Mouse (Mus musculus) frontal cortex, postnatal 25 days (tissue): ENCODE results near the gene Prtg.

Experiments used
- DNase-seq, 2 experiments: peaks; one replicate each; pipeline ENCODE4 v3.0.0; 2022; ENCODE audit warnings: low spot score in 2 of 2

Gene Prtg

GRCm38 (mm10) chr9:72806731-72807419, at the start of gene Prtg:
Gene Prtg, plus strand, starts transcription at chr9:72806874.
- peak; percentile 13 to 14 for DNase-seq

- no peak for DNase-seq
Measured at GRCm38 (mm10) chr9:72757143-72757542, 49.5 kb upstream of the Prtg start.

DNA sequence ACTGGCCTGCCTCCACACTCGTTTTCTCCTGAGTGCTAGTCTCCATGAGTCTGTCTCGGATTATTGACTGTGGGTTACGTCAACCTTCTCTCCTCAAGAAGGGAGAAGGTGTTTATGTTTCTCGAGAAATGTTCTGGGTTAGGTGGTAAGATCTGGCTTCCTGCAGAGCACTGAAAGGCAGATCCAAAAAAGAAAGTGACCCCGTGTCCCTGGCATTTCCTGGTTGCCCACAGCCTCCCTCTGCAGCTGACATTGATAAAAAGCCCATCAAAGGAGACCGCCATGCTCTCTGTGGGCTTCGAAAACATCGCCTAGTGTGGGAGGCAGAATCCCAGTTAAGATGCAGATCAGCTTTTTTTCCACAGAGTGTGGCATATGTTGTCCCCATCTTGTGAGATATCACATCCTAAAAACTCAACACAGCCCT, 48.0 kb upstream of the Prtg start:
- no peak for DNase-seq

DNA sequence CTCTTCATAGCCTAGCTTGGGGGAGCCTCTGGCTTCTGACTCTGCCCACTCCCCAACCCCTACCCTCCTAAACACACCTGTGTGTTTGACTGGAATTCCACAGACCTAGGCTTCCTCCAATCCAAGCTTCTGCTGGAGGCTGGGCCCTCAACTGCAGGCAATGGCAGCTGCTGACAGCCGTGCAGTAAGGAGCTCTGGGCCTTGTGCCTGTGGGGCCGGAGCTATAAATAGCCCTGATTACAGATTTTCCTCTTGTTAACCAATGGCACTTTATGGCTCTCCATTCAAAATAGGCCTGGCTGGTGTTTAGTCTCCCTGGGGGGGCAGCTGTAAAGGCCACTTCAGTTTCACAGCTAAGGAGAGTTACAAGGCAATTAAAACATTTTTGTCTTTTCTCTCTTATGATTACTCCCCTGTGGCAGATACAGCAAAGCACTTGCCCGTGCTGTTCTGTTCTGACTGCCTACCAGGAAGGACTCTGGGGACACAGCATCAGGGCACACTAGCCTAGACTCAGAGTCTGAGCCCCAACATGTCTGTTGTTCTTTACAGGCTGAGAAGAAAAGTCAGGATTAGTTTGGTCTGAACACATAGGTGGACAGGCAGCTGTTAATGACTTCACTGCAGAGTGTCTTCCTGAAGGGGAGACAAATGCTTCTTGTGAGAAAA, 43.5 kb upstream of the Prtg start:
- no peak for DNase-seq

DNA sequence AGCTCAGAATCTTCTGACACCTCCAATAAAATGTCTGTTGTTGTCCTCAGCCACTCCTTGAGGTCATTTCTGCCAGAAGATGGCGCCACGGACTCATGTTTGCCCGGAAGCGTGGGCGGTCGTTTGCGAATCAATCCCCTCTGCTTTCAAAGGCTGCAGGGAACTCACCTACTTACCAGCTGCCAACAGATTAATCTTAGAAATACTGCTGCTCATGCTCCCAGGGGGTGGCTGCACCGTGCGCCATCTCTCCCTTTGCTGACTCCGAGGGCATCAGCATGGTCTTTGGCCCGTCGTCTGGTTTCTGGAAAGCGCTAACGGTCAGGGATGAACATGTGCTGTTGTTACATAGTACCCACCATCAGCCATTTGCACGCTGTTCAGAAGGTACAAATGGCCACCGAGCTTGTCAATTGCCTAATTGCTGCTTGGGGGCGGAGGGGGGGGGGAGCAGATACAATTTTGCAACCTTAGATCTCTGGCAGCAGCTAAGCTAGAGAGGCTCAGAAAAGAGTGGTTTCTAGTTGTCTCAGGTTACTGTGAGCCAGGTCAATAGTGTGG, 39.8 kb upstream of the Prtg start:
- peak; percentile 90 to 97 for DNase-seq

DNA sequence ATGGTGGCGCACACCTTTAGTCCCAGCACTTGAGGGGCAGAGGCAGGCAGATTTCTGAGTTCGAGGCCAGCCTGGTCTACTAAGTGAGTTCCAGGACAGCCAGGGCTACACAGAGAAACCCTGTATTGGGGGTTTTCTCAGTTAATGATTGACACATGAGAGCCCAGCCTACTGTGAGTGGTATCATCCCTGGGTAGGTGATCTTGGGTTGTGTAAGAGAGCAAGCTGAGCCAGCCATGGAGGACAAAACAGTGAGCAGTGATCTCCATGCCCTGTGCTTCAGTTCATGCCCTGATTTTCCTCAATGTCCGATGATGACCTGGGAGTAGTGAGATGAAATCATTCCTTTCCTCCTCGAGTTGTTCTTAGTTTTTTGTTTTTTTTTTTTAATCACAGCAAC, 31.7 kb upstream of the Prtg start:
- no peak for DNase-seq

DNA sequence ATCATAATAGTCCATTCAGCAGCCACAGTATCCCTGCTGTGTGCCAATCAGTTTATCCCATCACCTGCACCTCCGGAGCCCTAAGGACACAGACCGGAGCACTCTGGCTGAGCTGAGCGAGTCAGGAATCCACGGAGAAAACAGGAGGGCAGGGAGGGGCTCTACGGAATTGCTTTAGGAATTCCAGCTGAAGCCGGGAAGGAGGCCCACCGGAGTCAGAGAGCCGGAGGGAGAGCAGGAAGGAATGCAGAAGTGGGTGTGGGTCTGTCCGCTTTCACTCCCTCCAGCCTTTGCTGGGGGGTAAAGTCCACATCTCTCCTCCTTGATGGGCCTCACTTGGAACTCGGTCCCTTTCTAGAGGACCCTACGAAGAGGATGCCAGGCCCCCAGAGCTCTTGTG, 27.7 kb upstream of the Prtg start:
- no peak for DNase-seq

- DNase-seq = no peak
Measured at GRCm38 (mm10) chr9:72779733-72780132, 26.9 kb upstream of the Prtg start.

DNA sequence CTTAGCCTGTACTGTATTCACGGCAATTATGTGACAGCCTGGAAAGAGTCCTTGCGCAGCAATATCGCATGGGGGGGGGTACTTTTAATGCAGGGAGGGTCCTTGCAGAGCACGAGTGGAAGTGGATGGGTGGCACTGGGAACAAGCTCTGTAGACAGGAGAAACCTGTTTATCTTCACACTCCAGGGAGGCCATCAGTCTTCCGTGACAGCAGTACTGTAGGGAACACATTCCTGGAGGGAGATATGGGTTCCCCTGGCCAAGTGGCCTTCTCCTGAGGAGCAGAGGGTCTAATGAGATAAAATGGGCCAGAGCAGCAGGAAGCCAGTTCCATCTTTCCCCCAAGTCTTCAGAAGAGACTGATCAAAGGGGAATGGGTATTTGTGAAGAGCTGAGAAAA, 26.0 kb upstream of the Prtg start:
- DNase-seq = no peak

DNA sequence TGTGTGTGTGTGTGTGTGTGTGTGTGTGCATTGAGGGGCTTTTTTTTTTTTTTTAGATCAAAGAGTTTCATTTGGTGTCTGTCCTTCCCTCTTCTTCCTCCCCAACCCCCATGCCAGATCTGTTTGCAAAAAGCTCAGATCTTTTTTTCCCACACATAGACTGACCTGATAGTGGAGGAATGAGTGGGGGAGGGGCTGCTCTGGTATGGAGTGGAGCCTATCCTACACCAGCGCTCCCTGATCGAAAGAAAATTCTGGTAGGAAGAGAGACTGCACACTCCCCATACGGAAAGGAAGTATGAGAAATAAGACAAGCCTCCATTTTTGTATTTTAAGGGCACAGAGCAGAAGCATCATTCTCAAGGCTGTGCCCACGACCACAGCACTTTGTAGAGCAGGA, 25.2 kb upstream of the Prtg start:
- DNase-seq = no peak

DNA sequence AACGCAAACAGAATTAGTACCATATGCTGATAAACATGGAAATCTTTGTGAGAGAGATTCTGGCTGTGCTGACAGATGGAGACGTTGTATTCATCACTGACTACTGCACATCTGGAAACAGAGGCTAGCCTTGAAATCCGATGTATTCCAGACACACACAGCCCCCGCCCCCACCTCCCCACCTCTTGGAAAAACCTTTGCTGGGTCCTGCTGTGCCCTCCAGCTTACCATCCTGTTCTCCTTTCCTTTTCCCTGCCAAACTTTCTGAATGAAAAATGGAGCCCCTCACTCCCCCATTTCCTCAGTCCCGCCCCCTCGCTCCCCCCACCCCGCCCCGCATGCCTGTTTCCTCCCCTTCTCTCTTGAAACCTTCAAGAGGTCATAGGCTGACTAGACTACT, 24.6 kb upstream of the Prtg start:
- no peak for DNase-seq

- no peak for DNase-seq
Measured at GRCm38 (mm10) chr9:72787732-72788131, 18.9 kb upstream of the Prtg start.

DNA sequence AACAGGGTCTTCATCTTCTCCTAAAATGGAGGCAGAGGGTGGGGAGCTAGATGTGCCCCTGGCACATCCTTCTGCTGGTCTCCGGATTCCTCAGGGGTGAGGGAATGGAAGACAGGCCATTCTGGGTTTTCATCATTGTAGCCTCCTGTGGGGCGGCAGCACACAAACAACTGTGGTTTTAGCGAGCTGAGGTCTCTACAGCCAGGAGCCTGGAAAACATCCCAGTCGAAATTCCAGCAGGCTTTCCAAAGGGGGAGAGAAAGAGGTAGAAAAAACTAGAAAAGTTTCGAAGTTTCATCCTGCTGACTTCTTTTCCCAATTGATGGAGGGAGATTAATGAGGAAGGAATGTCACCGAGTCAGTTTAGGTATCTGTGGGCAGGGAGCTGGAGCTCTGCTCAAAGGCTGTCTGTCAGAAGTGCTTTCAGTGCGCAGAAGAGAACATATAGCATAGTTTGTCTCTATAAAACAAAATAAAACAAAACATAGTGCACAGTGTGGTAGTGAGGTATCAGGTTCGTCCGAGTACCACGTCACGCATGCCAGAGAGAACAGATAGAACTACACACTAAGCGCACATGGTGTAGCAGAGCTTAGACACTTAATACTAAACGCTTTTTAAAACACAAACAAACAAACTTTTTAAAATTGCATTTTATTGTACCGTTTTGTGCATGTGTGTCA, 16.0 kb upstream of the Prtg start:
- no peak for DNase-seq

- DNase-seq = no peak
Measured at GRCm38 (mm10) chr9:72791213-72791582, 15.5 kb upstream of the Prtg start.

DNA sequence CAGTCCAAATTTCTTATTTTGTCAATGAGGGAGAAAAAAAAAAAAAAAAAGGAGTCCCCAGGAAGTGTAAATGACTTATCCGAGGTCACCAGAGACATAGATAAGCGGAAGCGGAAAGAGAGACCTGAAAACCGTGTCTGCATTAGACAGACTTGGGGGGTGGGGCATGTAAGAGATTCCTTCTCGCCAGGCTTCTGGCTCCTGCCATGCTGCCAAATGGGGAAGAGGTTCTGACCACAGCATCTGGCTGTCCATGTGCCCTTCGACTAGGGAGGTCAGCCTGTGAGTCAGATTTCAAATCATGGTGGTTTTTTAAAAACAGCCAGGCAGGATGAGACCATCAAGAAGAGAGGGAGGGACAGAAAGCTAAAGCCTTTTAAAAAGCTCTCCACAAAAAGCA, 15.0 kb upstream of the Prtg start:
- no peak for DNase-seq

DNA sequence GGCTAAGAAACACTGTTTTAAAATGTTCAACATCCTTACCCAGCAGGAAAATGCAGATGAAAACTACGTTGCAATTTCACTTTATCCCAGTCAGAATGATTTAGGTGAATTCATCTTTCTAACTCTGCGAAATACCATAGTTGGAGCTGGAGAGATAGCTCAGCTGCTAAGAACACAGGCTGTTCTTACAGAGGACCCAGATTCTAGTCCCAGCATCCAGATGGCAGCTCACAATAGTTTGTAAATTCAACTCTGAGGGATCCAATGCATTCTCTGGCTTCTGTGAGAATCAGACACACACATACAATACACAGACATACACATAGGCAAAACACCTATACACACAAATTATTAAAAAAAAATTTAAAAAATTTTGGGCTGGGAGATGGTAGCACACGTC, 11.4 kb upstream of the Prtg start:
- no peak for DNase-seq

GRCm38 (mm10) chr9:72797136-72797621, 9.5 kb upstream of the Prtg start:
- no peak for DNase-seq

- no peak for DNase-seq
Measured at GRCm38 (mm10) chr9:72803280-72803679, 3.4 kb upstream of the Prtg start.

DNA sequence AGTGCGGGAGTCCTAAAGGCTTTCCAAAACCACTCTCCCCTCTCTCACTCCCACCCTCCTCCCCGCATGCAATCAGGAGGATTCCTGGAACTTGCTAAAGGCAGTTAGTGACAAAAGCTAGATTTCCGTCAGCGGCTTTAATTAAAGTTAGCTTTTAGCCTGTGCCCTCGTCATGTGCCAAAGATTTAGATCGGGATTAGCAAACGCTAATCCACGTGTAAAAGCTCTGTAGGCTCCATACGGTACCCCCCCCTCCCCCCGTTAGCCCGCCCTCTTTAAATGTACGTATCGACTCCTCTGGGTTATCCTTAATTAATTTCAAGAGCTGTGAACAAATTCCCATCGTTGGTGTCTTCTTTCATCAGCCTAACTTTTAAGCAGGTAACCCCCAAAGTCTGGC, 528 bp upstream of the Prtg start:
- DNase-seq = no peak

GRCm38 (mm10) chr9:72807420-72808005, 839 bp downstream of the Prtg start:
- peak; percentile 23 to 34 for DNase-seq

GRCm38 (mm10) chr9:72808176-72808575, 1.5 kb downstream of the Prtg start:
- DNase-seq = no peak

- no peak for DNase-seq
Measured at GRCm38 (mm10) chr9:72808586-72808985, 1.9 kb downstream of the Prtg start.
